Mouse (Mus musculus) cerebellum, postnatal 36 days (tissue): ENCODE results near the gene Gad2.

Experiments used
- DNase-seq, 2 experiments: peaks; one replicate each; pipeline ENCODE4 v3.0.0; 2021 to 2022; ENCODE audit warnings: mixed read lengths in 2 of 2

Gene Gad2

DNA sequence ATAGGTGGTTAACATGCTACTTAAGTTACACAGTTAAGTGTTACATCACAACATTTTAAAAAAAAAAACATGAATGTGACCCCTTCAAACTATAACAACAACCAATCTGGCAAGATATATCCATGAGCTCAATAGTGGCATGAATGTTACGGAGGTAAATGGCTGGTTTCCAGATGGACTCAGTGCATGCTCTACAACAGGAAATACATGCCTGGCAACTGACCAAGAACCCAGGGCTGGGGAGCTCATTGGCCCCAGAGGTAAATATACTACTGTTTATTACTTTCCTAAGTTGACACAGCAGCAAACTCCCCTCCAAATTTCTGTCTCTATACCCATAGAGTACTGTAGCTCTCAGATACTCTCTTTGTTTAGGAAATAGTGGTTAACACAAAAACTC, 26.4 kb downstream of the Gad2 start:
- no peak for DNase-seq

DNA sequence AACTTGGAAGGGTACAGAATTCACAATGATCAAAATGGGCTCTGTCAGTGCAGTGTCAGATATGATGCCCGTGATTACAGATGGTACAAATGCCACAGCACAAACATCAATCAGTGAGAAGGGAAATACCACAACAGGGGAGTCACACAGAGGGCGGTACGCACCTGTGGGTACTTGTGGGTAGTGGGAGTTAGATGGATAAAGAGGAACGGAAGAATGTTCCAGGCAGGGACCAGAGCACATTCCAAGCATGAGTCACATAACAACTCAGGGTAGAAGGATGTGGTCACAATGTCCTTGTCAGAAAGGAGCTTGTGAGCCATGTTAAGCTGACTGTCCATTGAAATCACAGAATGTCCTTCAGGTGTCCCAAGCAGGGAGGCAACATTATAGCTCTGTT, 29.8 kb downstream of the Gad2 start:
- no peak for DNase-seq

GRCm38 (mm10) chr2:22663731-22664130, 41.7 kb downstream of the Gad2 start:
- no peak for DNase-seq

GRCm38 (mm10) chr2:22670415-22670814, 48.4 kb downstream of the Gad2 start:
- peak; percentile 53 to 55 for DNase-seq

GRCm38 (mm10) chr2:22671348-22671747, 49.3 kb downstream of the Gad2 start:
- no peak for DNase-seq

GRCm38 (mm10) chr2:22677066-22677465, 55.1 kb downstream of the Gad2 start:
- no peak for DNase-seq

GRCm38 (mm10) chr2:22679944-22680343, 57.9 kb downstream of the Gad2 start:
- DNase-seq = no peak

- DNase-seq = no peak
These were observed 68.0 kb downstream of the Gad2 start for GRCm38 (mm10) chr2:22689969-22690368.

DNA sequence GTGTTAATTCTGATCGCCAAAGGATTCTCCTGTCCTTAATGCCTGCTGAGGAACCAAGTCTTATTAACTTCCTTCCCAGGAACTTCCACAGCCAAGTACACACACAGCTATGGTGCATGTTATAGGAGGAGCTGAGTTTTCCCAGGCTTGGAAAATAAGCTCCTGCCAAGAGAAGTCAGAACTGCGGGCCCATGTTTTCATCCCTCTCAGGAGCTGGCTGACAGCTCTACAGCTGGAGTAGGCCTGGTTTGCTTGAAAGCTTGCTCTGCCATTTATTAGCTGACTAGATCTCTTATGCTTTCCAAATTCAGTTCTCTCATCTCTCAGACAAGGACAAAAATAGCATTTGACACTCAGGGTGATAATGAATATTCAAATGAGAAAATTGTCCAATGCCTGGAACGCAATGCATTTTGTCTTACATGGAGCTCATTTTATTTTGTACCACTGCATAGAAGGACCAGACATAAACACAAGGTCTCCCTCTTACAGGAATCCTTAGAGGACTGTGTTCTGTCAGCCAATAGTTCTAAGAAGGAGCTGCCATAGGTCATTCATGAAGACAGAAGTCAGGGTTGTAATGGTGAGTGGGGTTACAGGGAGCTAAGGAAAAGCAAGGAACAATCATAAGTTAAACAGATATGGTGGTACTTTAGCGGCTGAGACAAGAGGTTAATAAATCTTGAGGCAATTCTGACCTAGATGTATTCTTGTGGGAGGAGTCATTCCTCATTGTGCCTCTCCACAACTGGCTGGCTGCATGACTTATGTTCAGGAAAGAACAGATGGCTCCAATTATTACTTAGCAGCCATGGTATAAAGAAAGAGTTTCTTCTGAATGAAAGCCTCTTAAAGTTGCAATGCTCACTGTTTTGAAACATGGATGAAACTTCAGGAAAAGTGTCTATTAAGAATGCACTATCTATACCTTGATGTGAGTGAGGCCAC, 83.0 kb downstream of the Gad2 start:
- no peak for DNase-seq

GRCm38 (mm10) chr2:22706233-22706632, 84.2 kb downstream of the Gad2 start:
- no peak for DNase-seq

DNA sequence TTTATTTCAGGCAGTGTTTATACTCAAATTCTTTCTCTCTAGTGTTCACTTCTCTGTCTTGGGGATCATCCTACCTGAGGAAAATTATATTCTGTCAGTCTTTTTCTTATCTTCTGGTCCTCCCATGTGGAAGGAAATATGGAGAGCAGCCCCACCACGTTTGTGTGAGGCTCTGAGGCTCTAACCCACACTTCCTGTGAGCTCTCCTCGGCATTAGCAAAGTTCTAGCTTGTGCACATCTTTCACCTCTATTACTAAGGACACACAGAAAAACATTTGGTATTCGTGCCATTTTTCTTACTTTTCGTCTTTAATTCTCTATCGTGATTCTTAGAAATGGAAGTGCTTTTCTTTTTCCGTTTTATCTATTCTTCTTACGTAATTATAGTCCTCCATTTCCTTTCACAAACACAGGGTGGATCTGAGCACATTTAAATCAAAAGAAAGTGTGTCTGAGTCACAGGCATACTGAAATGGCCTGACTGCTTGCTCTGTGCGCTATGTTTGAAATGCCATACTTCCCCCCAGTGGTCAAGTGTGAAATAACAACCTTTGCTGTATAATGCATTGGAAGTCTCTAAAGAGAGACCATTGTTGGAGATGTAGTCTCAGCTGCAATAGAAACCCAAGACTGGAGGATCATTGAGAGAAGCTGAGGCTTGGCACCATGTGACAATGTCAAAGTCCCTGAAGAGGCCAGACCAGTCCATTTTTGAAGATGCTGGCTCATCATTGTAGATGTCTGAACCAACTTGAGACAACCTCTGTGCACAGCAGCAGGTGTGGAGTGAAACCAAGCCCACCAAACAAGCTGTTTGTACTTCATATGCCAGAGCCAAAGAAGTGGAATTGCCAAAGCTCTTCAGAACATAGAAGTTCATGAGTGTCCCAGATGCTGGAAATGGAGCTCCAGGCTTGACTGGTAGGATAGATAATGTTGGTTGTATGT, 99.8 kb downstream of the Gad2 start:
- peak; percentile 32 to 67 for DNase-seq

- no peak for DNase-seq
These were observed 102.0 kb downstream of the Gad2 start for GRCm38 (mm10) chr2:22723927-22724534.

DNA sequence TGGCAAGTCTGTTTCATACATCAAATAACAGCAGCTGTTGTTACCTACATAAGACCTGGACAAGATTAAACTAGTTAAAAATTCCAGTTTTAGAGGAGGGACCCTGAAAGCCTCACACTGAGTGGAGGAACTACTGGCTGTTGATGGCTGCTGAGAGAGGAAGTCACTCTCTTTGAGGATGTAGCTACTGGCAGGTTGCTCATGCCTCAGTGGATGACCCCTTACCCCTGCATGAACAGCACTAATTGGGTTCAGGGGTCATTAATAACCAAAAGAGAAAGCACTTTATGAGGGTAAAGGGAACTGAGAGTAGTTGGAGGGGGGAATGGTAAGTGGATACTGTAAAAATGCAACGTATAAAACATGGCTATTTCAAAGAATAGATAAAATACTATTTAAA, 105.1 kb downstream of the Gad2 start:
- DNase-seq = no peak

DNA sequence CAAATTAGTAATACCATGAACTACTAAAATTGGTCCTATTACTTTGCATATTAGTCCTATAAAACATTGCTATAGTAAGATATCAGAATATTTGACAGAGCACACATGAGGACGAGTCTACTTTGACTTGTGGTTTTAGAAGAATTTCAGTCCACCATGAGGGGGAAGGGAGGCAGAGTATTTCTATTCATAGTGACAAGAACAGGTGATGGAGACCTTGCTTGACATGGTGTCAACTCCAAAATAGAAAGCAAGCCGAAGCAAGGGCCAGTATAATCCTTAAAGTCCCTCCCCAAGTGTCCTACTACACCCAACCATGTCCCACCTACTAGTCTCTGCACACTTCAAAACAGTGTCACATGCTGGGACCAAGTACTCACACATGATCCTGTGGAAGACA, 114.1 kb downstream of the Gad2 start:
- DNase-seq = no peak

DNA sequence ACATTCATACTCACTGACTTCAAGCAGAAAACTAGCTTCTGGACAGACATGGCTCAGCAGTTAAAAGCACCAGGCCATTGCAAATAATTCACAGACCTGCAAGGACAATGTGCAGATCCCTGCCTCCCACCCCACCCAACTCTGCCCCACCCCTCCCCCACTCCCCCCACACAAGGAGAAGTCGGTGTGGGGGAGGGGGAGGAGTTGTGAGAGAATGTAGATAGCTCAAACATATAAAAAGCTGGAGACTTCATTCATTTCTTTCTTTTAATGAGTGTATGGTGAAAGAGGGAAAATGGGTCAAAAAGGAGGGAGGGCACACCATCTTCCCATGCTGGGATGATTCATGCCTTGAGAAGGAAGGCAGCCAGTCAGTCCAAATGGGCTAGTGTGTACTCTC, 117.4 kb downstream of the Gad2 start:
- no peak for DNase-seq

- DNase-seq = no peak
These were observed 118.4 kb downstream of the Gad2 start for GRCm38 (mm10) chr2:22740441-22740840.

DNA sequence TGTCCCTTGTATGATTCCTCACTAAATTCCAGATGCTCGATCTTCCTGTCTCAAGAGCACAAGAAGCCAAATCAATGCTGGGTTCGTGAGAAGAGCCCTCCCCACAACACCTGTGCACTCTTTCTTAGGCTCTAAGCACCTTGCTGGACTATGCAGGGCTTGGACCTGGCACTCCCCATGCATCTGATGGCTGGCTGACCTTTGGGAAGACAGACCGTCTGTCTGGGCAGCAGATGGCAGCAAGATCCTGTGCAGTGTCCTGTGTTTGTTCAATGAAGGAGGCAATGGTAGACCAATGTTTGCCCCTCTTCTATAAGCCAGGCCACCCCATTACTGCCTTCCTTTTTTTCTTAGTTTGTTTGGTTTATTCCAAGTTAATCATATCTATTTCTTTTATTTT, 119.2 kb downstream of the Gad2 start:
- DNase-seq = peak; percentile 35 to 44
